Mouse (Mus musculus) yolk sac, embryonic 10.5 days (tissue): ENCODE results near the gene Limch1.

Experiments used
- DNase-seq: peaks from one replicate; pipeline ENCODE4 v3.0.0-alpha.2; 2017; ENCODE audit warnings: low spot score

The Limch1 gene

DNA sequence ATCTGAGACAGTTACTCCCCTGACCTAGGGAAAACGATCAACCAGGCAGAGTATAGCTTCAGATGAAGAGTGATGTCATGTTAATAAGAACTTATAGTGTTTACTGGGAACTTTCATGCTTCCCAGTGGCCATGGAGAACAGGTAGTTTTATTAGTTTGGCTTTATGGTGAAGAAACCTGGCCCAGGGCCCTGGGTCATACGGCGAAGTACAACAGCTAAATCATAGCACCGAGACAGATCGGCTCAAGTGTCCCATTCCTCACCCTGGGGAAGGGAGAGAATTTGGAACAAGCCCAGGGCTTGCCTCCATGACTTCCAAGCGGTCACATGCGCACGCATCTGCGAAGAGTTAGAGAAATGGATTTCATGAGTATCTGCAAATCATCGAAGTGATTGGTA is 84.6 kb downstream of the Limch1 start:
- DNase-seq: no peak

DNA sequence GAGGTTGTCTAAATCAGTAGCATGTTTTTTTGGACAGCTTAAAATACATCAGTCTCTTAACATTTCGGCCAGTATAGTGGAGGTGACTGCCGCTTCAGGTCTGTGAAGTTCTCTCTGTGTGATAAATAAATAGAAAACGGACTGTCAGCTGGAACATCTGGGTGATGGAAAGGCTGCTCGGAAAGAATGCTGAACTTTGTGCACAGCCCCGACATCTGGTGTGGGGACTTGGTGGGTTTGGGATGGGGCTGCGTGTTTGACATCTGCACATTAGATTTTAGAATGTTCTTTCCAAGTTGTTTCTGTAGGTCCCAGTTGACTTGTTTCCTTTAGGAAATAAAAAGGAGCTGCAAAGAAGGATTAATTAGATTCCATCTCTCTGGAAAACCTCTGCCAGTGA is 89.1 kb downstream of the Limch1 start:
- DNase-seq: no peak

DNA sequence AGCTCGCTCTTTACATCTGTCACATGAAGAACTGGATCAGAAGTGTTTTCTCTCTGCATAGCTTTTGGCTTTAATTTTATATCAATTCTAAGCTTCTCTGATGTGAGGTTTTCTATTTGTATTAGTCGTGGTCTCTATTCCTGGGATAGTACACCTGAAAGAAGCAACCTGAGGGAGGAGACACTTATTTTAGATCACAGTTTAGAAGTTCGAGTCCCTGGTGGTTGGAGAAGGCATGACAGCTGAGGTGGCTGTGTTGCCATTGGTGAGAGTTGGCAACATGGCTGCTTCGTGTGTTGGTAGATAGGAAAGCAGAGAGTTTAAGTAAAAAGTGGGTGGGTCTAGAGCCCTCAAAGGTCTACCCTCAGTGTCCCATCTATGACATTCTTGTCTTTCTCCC is 91.3 kb downstream of the Limch1 start:
- no peak for DNase-seq

DNA sequence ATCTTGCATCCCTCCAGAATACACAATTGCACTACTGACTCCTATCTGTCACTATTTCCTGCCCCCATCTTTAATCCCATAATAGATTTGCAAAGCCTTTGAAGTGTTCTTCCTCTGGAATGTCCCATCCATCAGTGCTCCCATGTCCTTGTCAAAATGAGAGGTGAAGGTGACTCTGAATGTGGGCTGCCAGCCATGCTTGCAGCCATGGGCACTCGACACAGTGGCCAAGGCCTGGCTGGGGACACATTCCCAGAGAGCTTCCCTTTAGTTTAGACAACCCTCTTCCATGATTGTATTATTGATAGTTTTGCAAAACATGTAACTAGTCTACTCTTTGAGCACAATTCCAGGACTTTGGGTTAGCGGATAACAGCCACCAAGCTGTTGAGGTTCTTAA is 96.3 kb downstream of the Limch1 start:
- no peak for DNase-seq

DNA sequence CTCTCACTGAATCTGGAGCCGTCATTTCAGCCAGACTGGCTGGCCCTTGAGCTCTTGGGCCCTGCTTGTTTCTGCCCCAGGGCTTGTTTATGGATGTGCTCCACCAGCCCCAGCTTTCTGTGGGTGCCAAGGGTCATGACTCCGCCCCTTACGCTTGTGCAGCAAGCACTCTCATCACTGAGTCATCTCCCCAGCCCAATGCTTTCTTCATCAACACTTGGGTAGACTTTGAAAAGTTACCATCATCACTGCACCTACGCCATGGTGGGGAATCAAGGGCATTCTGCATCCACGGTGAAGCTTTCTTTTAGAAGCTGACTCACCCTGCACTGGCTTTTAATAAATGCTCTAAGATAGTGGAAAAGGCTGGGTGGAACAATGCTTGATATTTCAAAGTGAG is 97.1 kb downstream of the Limch1 start:
- DNase-seq: no peak

DNA sequence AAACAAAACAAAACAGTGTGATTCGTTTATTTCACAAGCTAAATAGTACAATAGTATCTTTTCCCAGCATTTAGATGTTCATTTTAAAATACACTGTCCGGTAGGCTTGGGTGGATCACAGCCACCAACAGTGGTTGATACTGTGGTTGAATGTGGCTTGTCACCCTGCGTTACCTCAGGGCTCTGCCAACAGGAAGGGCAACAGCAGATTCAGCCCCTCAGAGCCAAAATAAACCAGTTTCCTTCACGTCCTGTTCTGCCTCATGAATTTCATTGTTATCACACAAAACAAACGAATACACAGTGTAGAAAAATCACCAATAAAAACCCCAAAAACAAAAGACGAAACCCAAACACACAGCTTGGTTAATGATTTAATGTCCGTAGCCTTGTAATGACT is 102.5 kb downstream of the Limch1 start:
- no peak for DNase-seq

DNA sequence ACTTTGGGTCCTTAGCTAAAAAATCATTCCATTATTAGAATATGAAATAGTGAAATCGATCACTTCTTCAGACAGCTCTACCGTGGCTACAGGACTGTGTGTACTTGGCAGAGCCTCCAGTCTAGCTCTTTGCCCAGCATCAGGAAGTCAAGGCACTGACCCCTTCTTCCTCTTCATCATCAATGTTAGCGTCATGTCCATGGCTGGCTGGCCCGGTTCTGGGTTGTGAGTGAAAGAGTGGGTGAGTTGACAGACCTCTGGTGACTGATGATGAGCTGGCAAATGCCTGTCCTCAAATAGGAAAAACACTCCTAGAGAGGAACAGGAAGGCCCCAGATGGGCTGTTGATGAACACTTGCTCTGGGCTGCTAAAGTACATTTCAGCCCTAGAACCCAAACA is 103.5 kb downstream of the Limch1 start:
- no peak for DNase-seq

DNA sequence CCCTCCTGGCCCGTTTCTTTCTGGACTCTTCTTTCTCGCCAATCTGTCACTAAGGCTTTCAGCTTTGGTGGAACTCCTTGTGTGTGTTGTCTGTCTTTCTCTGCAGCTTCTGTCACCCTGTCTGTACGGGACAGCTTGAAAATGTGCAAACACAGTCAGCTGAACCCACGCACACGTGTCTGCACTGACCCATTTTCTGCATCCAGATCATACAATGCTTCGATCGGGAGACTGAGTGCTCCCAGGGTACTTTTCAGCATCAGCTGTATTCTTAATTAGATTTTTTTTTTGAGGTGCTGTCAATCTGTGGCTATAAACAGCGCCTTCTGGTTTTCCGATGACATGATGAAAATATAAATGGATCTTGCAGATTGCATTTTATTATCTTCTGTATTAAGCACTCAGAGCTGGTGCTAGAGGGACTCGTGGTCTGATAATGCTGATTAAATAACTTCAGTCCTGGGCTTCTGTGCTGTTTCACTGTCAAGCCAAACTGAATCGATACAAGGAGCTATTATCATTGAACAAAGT is 105.2 kb downstream of the Limch1 start:
- no peak for DNase-seq

DNA sequence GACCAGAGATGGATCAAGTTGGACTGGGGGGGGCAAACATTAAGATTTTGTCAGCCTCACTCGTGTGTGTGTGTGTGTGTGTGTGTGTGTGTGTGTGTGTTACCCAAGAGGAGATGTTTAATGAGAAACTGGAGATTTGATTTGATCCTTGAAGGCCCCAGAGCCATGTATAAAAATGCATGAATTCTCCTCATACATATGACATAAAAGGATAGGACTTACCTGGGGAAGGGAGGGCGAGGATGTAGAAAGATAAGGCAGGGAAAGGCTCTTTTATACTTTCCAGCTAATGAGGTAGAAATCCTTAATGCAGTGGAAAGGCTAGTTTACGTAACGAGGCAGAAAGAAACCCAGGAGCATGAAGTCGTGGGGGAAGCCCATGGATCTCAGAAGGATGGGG is 106.1 kb downstream of the Limch1 start:
- no peak for DNase-seq

DNA sequence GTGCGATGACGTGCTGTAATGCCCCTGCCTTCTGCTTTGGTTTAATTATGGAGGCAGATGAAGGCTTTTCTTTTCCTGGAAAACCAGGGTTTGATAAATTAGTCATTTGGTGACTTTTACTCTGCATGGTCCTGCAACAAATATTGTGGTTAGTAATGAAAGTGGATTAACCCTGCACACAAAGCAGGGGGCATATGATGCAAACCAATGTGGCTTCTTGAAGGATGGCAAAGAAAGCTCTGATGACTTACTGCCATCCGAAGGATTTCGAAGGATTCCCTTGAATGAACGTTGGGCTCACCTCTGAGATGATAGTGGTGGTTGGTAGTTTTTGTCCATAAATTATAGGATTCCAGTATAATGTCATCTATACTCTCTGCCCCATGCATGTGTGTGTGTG is 108.6 kb downstream of the Limch1 start:
- DNase-seq: no peak

DNA sequence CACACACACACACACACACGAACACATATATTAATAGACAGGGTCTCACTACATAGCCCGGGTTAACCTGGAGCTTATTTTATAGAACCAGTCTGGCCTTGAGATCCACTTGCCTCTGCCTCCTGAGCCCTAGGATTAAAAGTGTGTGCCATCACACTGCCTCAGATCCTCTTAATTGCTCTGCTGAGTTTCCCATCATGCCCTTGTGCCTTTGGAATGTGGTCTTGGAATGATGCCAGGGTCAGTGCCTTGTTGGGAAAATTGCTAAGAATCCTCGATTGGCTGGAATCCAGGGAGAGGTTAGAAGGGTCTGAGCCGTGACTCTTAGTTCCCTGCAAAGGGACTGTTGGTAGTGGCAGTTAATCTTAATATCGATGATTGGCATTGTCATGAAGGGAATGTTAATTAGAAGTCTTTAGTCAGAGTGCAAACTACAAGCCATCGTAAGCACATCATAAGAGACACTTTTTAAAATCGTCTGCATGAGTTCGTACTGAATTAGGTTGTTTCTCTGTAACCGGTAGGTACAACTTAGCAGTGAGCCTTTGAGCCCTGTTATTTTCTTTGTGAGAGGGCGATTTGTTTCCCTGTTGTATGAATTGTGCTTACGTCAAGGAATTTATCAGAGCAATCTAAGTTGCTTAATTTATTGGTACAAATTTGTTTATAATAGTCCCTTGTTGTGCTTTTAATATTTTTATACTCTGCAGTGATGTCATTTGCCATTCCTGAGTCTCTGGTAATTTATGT is 109.9 kb downstream of the Limch1 start:
- peak; percentile 8 for DNase-seq

DNA sequence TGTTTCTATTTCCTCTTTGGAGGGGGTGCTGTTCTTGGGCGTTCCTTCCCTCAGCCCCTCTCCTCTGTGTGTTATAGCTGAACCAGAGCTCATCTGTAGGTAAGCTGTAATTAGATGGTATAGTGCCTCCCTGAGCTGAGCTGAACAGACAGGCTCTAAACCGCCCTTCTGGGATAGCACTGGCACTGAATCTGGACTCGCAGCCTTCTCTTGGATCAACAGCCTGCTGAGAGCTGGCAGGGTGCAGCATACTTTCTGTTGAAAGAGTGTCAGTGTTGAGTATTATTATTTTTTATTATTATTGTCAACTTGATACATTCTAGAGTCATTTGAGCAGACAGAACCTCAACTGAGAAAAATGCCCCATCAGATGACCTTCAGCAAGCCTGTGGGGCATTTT is 113.9 kb downstream of the Limch1 start:
- no peak for DNase-seq

DNA sequence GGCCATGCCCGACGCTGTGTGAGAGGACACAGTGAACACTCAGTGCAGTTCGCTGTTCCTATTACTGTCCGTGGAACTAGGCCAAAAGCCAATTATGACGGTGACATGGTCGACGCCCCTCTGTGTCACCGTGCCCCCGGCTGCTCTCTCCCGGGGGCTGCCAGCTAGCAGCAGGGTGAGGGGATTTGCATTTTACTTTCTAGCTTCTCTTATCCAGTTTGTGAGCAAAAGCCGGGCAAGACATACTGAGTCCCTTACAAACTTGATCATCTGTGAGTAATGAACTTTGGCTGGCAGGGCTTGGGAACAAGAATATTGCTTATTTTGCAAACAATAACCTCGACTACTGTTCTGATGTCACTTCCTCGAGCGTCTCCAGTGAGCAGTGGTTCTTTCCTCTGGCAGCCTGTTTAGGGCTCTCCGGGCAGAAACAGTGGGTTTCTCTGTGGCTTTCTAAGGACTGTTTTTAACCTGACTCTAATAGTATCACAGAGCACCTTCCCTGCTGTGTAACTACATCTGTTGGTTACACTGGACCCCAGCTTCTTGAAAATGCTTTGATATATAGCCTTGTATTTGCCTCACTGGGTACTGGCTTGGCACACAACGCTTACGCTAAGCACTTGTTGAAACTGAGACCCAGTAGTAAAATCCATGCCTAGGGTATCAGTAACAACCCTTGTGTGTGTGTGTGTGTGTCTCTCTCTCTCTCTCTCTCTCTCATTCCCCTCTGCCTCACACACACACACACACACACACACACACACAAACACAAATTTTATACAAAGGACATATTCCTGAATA is 115.8 kb downstream of the Limch1 start:
- DNase-seq: no peak

DNA sequence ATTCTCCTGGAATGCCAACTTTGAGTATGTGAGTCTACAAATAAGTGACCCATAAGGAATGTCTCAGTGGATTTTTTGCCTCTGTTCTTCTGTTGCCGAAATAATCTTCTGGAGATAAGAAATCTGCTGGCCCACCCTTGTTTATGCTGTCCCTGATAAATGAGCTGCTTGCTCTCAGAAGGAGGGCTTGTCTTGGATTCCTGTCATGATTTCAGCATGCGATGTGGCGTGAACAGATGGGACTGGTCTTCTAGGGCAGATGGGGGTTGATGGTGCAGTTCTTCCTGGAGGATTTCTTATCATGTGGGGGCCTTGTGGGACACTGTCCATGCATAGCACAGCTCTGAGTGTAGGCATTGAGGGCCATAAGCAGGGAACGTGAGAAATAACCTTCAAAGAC is 116.5 kb downstream of the Limch1 start:
- DNase-seq: peak; percentile 36

DNA sequence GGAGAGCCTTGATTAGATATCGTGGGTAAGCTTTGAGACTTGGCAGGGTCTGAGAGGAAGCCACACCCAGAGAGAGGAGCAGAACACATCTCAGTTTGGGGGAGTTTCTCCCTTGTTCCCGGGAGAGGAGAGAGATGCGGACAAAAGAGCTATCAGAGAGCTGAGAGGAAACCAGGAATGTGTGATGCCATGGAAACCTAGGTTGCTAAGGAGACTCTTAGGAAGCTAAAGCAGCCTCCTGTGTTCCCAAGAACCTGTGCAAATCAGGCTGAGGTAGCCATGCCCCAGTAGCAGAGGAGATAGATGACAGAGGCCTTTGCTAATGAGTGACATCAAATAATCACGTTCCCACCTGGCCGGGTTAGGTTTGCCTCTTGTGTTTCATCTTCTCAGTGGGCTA is 119.6 kb downstream of the Limch1 start:
- no peak for DNase-seq

DNA sequence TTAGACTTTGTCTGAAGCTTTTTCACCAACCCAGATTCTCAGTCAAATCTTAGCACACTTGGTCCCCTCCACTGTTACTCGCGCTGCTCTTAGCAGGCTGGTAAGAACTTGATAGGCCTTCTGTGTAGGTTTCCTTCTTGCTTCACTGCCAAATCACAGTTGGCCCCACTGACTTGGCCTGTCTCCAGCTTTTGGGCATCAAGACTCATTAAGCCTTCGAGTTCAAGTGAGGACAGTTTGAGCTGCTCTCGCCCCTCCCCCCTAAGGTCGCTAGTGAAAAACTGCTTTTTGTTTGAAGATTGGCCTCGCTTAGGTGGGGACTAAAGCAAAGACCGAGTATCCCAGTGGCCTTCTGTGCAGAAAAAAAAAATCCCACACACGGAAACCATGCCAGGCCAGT is 120.4 kb downstream of the Limch1 start:
- no peak for DNase-seq

DNA sequence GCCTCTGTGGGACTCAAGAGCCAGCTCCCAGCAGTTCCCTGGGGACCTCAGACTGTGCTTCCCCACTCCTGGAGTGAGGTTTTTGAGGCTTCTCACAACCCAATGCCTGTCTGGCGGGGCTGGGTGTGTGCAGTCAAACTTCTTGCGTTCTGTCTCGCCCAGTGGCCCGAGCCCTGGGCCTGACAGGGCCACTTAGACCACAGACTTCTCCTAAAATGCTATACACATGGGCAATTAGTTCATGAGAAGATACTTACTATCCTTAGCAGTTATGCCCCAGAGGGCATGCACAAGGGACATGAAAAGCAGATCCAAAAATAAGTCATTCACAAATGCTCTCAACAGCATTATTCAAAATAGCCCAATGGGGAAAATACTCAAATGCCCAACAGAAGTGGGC is 123.9 kb downstream of the Limch1 start:
- no peak for DNase-seq

DNA sequence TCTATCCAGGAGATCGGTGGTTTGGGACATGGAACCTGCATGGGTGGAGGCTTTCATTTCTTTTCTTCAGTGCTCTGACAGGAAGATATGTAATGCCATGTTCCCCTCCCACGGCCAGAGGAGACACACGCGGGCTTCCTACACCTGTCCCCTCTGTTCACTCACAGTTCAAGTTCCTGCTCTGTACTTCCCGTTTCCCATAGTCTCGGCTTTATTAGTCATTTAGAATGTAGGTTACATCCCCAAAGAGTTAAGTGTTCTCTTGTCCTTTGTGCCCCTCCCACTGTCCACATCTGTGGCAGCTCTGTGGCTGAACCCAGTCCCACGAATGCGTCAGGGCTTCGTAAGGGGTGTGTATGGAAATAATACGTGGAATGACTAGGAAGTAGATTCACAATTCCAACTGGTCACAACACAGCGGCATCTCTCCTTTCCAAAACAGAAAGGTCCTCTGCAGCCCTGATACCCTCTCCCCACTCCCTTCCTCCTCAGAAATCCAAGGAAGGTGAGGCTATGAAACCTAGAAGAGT is 126.0 kb downstream of the Limch1 start:
- no peak for DNase-seq

DNA sequence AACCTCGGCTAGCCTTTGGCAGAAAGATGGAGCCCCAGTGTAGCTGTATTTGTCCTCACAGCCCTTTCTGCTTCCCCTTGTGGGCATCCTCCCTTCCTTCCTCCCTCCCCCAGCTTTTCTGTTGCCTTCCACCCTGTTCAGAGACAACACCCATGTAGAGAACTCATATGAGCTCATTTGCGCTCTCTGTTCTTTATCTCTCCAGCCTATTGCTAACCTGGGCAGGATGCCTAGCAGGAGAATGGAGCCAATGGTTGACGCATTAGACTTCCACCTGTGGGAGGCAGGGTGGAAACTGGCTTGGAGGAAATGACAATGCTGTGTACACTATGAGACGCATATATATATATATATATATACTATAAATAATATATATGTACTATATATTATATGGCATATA is 126.4 kb downstream of the Limch1 start:
- no peak for DNase-seq

DNA sequence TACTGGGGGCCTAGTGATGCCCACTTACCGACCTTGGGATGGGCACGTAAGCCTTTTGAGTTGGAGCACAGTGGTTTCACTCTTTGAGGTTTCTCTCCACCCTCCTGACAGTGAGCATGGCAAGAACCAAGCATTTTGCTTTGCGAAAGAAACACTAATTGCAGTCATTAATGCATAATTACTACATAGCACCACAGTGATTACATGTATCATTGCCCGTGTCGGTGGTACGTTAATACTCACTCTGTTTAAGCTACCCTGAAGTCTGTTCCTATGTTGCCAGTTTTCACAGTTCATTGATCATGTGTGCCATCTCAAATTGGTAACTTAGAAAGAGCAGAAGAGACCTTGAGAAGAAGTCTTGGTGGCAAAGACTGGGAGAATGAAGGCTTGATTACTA is 127.1 kb downstream of the Limch1 start:
- no peak for DNase-seq

DNA sequence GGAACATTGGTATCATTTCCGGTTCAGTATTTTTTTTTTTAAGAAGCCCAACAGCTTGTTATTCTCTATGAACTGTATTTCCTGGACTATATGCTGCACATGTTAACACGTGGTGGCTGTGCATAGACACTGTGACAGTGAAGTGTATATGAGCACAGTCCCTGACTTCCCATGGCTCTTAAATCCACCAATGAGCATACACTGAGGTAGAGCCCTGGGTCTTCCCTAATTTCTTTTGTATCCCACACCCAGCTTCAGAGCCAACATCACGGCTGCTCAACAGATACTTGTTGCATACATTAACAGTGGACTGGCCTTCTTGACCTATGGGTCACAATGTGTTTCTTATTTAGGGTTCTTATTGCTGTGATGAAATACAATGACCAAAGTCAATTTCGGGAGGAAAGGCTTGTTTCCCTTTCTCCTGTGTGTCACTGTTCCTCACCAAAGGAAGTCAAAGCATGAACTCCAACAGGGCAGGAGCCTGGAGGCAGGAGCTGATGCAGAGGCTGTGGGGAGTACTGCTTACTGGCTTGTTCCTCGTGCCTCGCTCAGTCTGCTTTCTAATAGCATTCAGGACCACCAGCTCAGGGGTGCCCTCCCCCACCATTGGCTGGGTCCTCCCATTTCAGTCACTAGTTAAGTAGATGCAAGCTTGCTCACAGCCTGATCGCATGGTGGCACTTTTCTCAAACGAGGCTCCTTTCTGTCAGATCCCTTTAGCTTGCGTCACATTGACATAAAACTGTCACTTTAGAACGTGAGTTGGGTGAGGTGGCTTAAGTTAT is 130.6 kb downstream of the Limch1 start:
- no peak for DNase-seq

DNA sequence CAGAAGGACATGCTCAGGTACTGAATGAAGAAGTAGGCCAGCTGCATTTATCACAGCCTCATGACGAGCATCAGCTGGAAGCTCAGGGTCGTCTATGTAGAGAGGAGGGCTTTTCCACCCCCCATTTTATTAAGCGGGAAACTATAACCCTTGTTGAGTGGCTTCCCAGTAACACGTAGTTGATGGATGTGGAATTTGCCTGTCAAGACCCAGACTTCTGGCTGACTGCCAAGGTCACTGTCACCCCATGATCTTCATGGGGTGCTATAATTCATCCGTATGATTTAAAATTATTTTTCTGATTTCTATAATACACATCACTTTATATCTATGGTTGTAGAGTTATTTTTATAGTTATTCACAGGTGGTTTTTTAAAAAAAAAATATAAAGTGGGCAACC is 131.4 kb downstream of the Limch1 start:
- DNase-seq: no peak
